Mouse (Mus musculus) MEL (cell line): ENCODE results near the gene Arid4b. TPM values are rescaled to one million over a fixed set of nuclear protein-coding genes. Genes with fewer than 3 reads are reported as not detected.

ENCODE experiments used
- DNase-seq: peaks from one replicate; pipeline ENCODE4 v3.0.0; 2011; ENCODE audit warnings: low read depth, low spot score
- H3K27ac ChIP-seq: 2 replicates; pipeline ENCODE4 v1.5.1; 2012; ENCODE audit warnings: low read depth, mild to moderate bottlenecking, control low read depth, low read length, moderate library complexity; ENCODE audit not compliant: control insufficient read depth
- H3K27me3 ChIP-seq, 2 experiments: fragments of 150-350 bp in 1 of 2; sonication (generic) in 1 of 2; 2 replicates each; pipeline ENCODE4 v1.6.1; 2012; ENCODE audit warnings: low read length in 2 of 2, mild to moderate bottlenecking in 2 of 2, improper control_type of control experiment in 1 of 2, moderate library complexity in 1 of 2; ENCODE audit not compliant: insufficient read depth in 2 of 2, control insufficient read depth in 1 of 2
- H3K36me3 ChIP-seq, 2 experiments: 2 replicates each; pipeline ENCODE4 v1.6.1; 2012 to 2014; ENCODE audit warnings: low read length in 2 of 2, improper control_type of control experiment in 1 of 2, inconsistent platforms in 1 of 2, mild to moderate bottlenecking in 1 of 2; ENCODE audit not compliant: insufficient read depth in 2 of 2, control insufficient read depth in 1 of 2
- H3K4me1 ChIP-seq, 2 experiments: fragments of 150-350 bp in 1 of 2; sonication (generic) in 1 of 2; 2 replicates each; pipeline ENCODE4 v1.6.1; 2012; ENCODE audit warnings: low read length in 2 of 2, improper control_type of control experiment in 1 of 2, mild to moderate bottlenecking in 1 of 2; ENCODE audit not compliant: insufficient read depth in 2 of 2, control insufficient read depth in 1 of 2
- H3K4me3 ChIP-seq, 2 experiments: fragments of 150-350 bp in 1 of 2; sonication (generic) in 1 of 2; 2 replicates each; pipeline ENCODE4 v1.5.1; 2012; ENCODE audit warnings: low read depth in 2 of 2, low read length in 2 of 2, mild to moderate bottlenecking in 2 of 2, moderate library complexity in 2 of 2, control low read depth in 1 of 2, improper control_type of control experiment in 1 of 2; ENCODE audit not compliant: control insufficient read depth in 1 of 2, insufficient read depth in 1 of 2
- H3K79me2 ChIP-seq: 2 replicates; pipeline ENCODE4 v1.6.1; 2012; ENCODE audit warnings: mild to moderate bottlenecking, low read length, moderate library complexity; ENCODE audit not compliant: control insufficient read depth, poor library complexity, insufficient read depth
- H3K9ac ChIP-seq: 2 replicates; pipeline ENCODE4 v1.6.1; 2012; ENCODE audit warnings: low read depth, mild to moderate bottlenecking, control low read depth, low read length, moderate library complexity; ENCODE audit not compliant: control insufficient read depth, poor library complexity, severe bottlenecking
- H3K9me3 ChIP-seq: fragments of 150-350 bp; sonication (generic); replicated peaks from 2 replicates; pipeline ENCODE4 v1.6.1; 2012; ENCODE audit warnings: mild to moderate bottlenecking, low read length, improper control_type of control experiment, moderate library complexity; ENCODE audit not compliant: insufficient read depth
- CTCF ChIP-seq, 3 experiments: IDR thresholded peaks in 2 of 3; conservative IDR thresholded peaks in 1 of 3; 2 replicates each; pipeline ENCODE4 v1.5.1; 2011 to 2012; ENCODE audit warnings: low read length in 3 of 3, low read depth in 2 of 3, mild to moderate bottlenecking in 2 of 3, improper control_type of control experiment in 1 of 3, inconsistent platforms in 1 of 3, mixed read lengths in 1 of 3, moderate library complexity in 1 of 3; ENCODE audit not compliant: control insufficient read depth in 1 of 3, insufficient read depth in 1 of 3, poor library complexity in 1 of 3, severe bottlenecking in 1 of 3
- E2F4 ChIP-seq: IDR thresholded peaks from 2 replicates; pipeline ENCODE4 v1.6.1; 2011; ENCODE audit warnings: low read depth, low read length, improper control_type of control experiment, borderline replicate concordance
- GATA1 ChIP-seq: IDR thresholded peaks from 2 replicates; pipeline ENCODE4 v1.6.1; 2011; ENCODE audit warnings: low read depth, low read length, improper control_type of control experiment
- KAT2A ChIP-seq: conservative IDR thresholded peaks from 2 replicates; pipeline ENCODE4 v1.6.1; 2012; ENCODE audit warnings: low read depth, low read length, improper control_type of control experiment, inconsistent platforms
- MAFK ChIP-seq: IDR thresholded peaks from 2 replicates; pipeline ENCODE4 v1.6.1; 2011; ENCODE audit warnings: low read depth, mild to moderate bottlenecking, low read length, improper control_type of control experiment, borderline replicate concordance
- MAX ChIP-seq: IDR thresholded peaks from 2 replicates; pipeline ENCODE4 v1.6.1; 2011; ENCODE audit warnings: low read length, improper control_type of control experiment
- MYC ChIP-seq: IDR thresholded peaks from 2 replicates; pipeline ENCODE4 v1.6.1; 2011; ENCODE audit warnings: low read depth, mild to moderate bottlenecking, low read length, improper control_type of control experiment, moderate library complexity
- RAD21 ChIP-seq: IDR thresholded peaks from 2 replicates; pipeline ENCODE4 v1.6.1; 2011; ENCODE audit warnings: mild to moderate bottlenecking, low read depth, low read length, improper control_type of control experiment
- SMC3 ChIP-seq: IDR thresholded peaks from 2 replicates; pipeline ENCODE4 v1.6.1; 2011; ENCODE audit warnings: low read depth, low read length, improper control_type of control experiment
- USF1 ChIP-seq: IDR thresholded peaks from 2 replicates; pipeline ENCODE4 v1.6.1; 2014; ENCODE audit warnings: low read depth, mild to moderate bottlenecking, inconsistent platforms, low read length, improper control_type of control experiment, moderate library complexity
- ZC3H11A ChIP-seq: IDR thresholded peaks from 2 replicates; pipeline ENCODE4 v1.6.1; 2012; ENCODE audit warnings: low read depth, mild to moderate bottlenecking, inconsistent platforms, low read length, improper control_type of control experiment
- polyA plus RNA-seq, 2 experiments: library from polyadenylated mRNA; stranded (reverse) in 1 of 2; unstranded in 1 of 2; fragments of >175 nt in 1 of 2; fragments of >200 nt in 1 of 2; gene quantifications; 2 replicates each; pipeline versions ENCODE4 v1.2.1 to v1.2.4; 2012; ENCODE audit warnings: low replicate concordance in 2 of 2, low read depth in 1 of 2; ENCODE audit not compliant: insufficient read length in 2 of 2, insufficient read depth in 1 of 2, missing spikeins in 1 of 2
- total RNA-seq: library from RNA; depleted of rRNA; stranded (reverse); fragments of 300-350 nt; gene quantifications from 2 replicates; pipeline ENCODE4 v1.2.3, GENCODE M21; 2012; rRNA removed

The Arid4b gene
- total and polyA plus RNA-seq, 3 experiments: 8.0 to 24.8 (median 13.0) TPM

GRCm38 (mm10) chr13:14179669-14180068, 116.6 kb downstream of the Arid4b start:
- Histone ChIP-seq H3K36me3 (peaks cover 0 to 18% of the 10 kb centered on the region in 2 experiments; a peak in 2 of 4 replicates), H3K79me2 (no peaks in the 10 kb centered on the region), H3K27ac (no peak overlapping the region), H3K4me1 (no peaks in the 10 kb centered on the region), H3K9me3 (no peaks in the 10 kb centered on the region), H3K4me3 (no peak overlapping the region), H3K9ac (no peak overlapping the region), H3K27me3 (no peaks in the 10 kb centered on the region)
- DNase-seq: no peak
- TF ChIP-seq MYC (no peak), MAFK (peak; percentile 84), GATA1 (no peak)

GRCm38 (mm10) chr13:14245946-14246345, 182.9 kb downstream of the Arid4b start:
- DNase-seq: peak; percentile 40
- Histone ChIP-seq H3K79me2 (no peaks in the 10 kb centered on the region), H3K4me3 (no peak overlapping the region)
- peak; percentile 18 to 54 (median 38) for TF ChIP-seq CTCF (IDR thresholded peaks at IDR 0.05 in 2 of 3, conservative IDR thresholded peaks at IDR 0.05 in 1 of 3; ENCODE audit: control insufficient read depth in 1 of 3, insufficient read depth in 1 of 3, low read depth in 2 of 3, low read length in 3 of 3, poor library complexity in 1 of 3, severe bottlenecking in 1 of 3)
- peak; percentile 69 for TF ChIP-seq USF1
- TF ChIP-seq MYC: peak; percentile 70
- TF ChIP-seq E2F4: no peak
- TF ChIP-seq GATA1: no peak
- peak; percentile 57 for TF ChIP-seq SMC3
- peak; percentile 42 for TF ChIP-seq RAD21
- TF ChIP-seq MAX: peak; percentile 59; the same call in 1 of the 2 replicates
- no peak for TF ChIP-seq KAT2A
- TF ChIP-seq ZC3H11A: peak; percentile 37
- TF ChIP-seq, all 39 proteins: peak for 7
- Histone ChIP-seq H3K36me3 (no peaks in the 10 kb centered on the region), H3K27me3 (no peaks in the 10 kb centered on the region), H3K27ac (no peak overlapping the region), H3K9ac (no peak overlapping the region), H3K4me1 (no peaks in the 10 kb centered on the region), H3K9me3 (no peaks in the 10 kb centered on the region)

Other genes with a start within 250 kb of the Arid4b start
- 67.4 and 73.8 TPM in 2 replicates for gene B3galnt2, start 108.8 kb upstream of the Arid4b start, total RNA-seq
- 10 to 100 TPM in 1 of 2 experiments, not detected in 1; 61.7 TPM for gene B3galnt2, start 108.8 kb upstream of the Arid4b start, polyA plus RNA-seq
- gene Tbce, start 23.6 kb upstream of the Arid4b start, total RNA-seq: 35.3 and 36.8 TPM in 2 replicates
- gene Tbce, start 23.6 kb upstream of the Arid4b start, polyA plus RNA-seq: 10 to 100 TPM in 1 of 2 experiments, not detected in 1; 56.9 TPM
- gene Ggps1, start 256 bp downstream of the Arid4b start, total RNA-seq: 23.3 and 25.1 TPM in 2 replicates
- 10 to 100 TPM in 1 of 2 experiments, not detected in 1; 31.3 TPM for gene Ggps1, start 256 bp downstream of the Arid4b start, polyA plus RNA-seq